Mouse (Mus musculus) forelimb bud, embryonic 11.5 days (tissue): ENCODE measurements at regions not wholly inside any gene's neighbourhood (a gene's known extent, or its start where the extent isn't known, plus 50 kb on each side); places are given as distances from the start of the nearest gene placed in this dataset.

Experiments
- DNase-seq: peaks from one replicate; pipeline ENCODE4 v3.0.0-alpha.2; 2012; ENCODE audit warnings: low read depth, low spot score

GRCm38 (mm10) chr12:7192591-7192990 is 784.9 kb upstream of the Apob start:
- DNase-seq = no peak

GRCm38 (mm10) chr12:7198098-7198497 is 779.4 kb upstream of the Apob start:
- DNase-seq = no peak

GRCm38 (mm10) chr12:7200879-7201278 is 776.6 kb upstream of the Apob start:
- no peak for DNase-seq

GRCm38 (mm10) chr12:7215686-7216085 is 761.8 kb upstream of the Apob start:
- DNase-seq = no peak

GRCm38 (mm10) chr12:7217499-7217898 is 759.9 kb upstream of the Apob start:
- DNase-seq = no peak

GRCm38 (mm10) chr12:7228124-7228523 is 749.3 kb upstream of the Apob start:
- DNase-seq = no peak

GRCm38 (mm10) chr12:7228541-7229225 is 748.8 kb upstream of the Apob start:
- DNase-seq = no peak

- peak; percentile 14 for DNase-seq
Measured at GRCm38 (mm10) chr12:7250324-7250723, 727.1 kb upstream of the Apob start.

GRCm38 (mm10) chr12:7270587-7270986 is 706.9 kb upstream of the Apob start:
- no peak for DNase-seq

- no peak for DNase-seq
Measured at GRCm38 (mm10) chr12:7284354-7285036, 693.0 kb upstream of the Apob start.

- DNase-seq = no peak
Measured at GRCm38 (mm10) chr12:7291557-7291956, 685.9 kb upstream of the Apob start.

- DNase-seq = no peak
Measured at GRCm38 (mm10) chr12:7297026-7297425, 680.4 kb upstream of the Apob start.

- DNase-seq = no peak
Measured at GRCm38 (mm10) chr12:7321453-7321852, 656.0 kb upstream of the Apob start.

GRCm38 (mm10) chr12:7328620-7329019 is 648.8 kb upstream of the Apob start:
- no peak for DNase-seq
